Mouse (Mus musculus) left cerebral cortex, adult 8-10 months (tissue): ENCODE results near the gene Nags. TPM values are rescaled to one million over a fixed set of nuclear protein-coding genes. Genes with fewer than 3 reads are reported as not detected.
A peak's percentile ranks its signal among the peaks of the same experiment; 100 is the strongest.
"Not testable (repeated sequence)": the region's sequence is repeated elsewhere in the genome, so short reads cannot be mapped to it uniquely, and the experiment has no call there.

ENCODE experiments used
- DNase-seq, 2 experiments: peaks; one replicate each; pipeline ENCODE4 v3.0.0; 2022; ENCODE audit warnings: low spot score in 2 of 2
- total RNA-seq, 4 experiments: library from RNA; stranded (reverse); gene quantifications; 2 replicates each; pipeline ENCODE4 v1.2.4; 2022

Gene Nags
- total RNA-seq, 4 experiments from 2014 or later = 0.18 TPM; not detected in 3

GRCm38 (mm10) chr11:102156786-102157089 is 11.4 kb downstream of the Nags start:
- DNase-seq = no peak

DNA sequence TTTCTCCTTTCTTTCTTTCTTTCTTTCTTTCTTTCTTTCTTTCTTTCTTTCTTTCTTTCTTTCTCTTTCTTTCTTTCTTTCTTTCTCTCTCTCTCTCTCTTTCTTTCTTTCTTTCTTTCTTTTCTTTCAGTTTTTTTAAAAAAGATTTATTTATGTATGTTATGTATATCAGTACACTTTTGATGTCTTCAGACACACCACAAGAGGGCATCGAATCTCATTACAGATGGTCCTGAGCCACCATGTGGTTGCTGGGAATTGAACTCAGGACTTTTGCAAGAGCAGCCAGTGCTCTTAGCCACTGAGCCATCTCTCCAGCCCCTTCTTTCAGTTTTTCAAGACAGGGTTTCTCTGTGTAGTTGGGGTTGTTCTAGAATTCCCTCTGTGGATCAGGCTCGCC is 12.7 kb downstream of the Nags start:
- DNase-seq = not testable (repeated sequence)

GRCm38 (mm10) chr11:102159781-102160180 is 14.5 kb downstream of the Nags start:
- DNase-seq = no peak

GRCm38 (mm10) chr11:102165971-102166722 is 20.8 kb downstream of the Nags start:
- peak in 1 of 2 experiments; percentile 43 for DNase-seq

GRCm38 (mm10) chr11:102167539-102167938 is 22.2 kb downstream of the Nags start:
- DNase-seq = no peak

- no peak for DNase-seq
Measured at GRCm38 (mm10) chr11:102168689-102169088, 23.4 kb downstream of the Nags start.

- no peak for DNase-seq
Measured at GRCm38 (mm10) chr11:102179836-102180235, 34.5 kb downstream of the Nags start.

DNA sequence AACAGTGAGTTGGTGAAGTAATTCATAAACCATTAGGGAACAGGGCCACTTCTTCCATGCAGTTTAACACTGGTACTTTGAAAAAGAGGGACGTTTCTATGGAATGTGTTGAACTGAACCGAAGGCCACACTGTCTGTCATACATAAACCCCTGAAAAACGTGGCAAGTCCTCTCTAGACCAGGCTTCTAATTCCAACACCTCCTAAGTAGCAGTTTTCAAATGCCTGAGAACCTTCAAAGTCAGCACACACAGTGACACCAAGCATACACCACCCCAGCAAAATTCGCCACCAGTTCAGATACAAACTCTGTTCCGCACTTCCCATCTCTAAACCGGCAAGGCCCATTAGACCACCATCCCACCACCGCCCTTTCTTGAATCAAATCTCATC is 38.9 kb downstream of the Nags start:
- no peak for DNase-seq

DNA sequence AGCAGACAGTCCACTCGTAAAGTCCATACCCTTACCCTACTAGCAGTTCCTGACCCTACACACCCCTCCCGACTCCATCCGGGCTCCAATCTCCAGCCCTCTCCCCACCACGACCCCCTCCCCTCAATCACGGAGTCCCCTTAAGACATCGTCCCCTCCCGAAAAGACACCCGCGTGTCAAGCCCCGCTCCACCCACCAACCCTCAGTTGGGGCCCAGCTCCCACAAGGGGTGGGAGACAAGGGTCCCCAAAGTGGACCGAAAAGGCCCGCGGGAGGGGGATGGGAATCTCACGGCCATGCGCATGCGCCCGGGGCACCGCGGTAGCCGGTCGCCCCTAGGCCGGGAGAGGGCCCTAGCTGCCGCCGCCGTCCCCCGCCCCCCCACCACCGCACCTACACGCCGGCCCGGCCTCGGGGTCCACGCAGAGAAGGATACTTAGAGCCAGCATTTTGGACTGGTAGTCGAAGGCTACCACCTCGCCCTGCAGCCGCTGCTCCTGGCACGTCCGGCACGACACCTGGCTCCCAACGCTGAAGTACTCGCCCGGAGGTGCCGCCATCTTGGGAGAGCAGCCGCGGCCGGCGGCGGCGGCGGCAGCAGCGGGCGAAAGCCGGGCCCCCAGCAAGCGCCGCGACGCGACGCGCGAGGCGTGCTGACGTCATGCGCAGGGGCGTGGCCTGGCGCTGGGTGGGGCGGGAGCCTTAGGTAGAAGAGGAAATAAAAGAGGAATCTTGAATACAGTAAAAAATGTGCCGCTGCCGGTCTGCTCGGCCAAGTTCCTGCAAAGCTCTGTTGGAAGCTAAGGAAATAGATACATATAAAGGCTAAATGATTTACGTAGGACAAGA is 39.6 kb downstream of the Nags start, which contains the start of gene Lsm12:
TSS of gene Lsm12 (minus strand) at position 651 of the 850 bp plus-strand sequence.
- peak; percentile 86 to 92 for DNase-seq

DNA sequence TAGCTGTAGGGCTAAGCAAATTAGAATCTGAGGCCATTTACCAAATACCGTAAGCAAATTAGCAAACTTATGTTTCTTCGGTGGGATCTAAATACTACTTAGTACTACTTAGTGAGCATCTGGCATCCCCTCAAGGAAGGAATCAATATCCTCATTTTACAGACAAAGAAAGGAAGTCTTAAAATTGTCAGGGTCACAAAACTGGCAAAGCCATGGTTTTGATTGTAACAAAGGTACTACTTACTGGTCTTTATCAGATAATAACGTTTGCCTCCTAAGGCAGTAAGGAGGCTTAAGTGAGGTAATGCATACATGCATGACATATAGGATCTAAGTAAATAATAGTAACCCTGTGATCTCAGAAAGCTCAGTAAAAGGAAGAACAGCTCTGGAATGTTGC is 40.4 kb downstream of the Nags start:
- DNase-seq = no peak

DNA sequence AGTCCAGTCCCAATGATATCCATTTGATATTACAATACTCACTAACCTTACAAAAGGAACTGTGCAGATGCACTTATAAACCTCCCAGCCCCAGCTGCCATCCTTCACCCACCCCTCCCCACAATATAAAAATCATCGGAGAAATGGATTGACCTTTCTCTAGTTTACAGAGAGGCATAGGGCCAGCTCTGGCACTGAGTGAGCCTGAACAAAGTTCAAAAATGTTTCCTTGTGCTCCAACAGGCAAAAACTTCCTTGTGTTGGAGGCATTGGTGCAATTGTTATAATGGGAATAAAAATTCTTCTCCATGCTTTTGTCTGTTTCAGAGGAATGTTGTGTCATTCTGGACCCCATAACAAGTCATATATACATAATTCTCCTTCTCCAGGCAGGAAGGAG is 40.9 kb downstream of the Nags start:
- no peak for DNase-seq

DNA sequence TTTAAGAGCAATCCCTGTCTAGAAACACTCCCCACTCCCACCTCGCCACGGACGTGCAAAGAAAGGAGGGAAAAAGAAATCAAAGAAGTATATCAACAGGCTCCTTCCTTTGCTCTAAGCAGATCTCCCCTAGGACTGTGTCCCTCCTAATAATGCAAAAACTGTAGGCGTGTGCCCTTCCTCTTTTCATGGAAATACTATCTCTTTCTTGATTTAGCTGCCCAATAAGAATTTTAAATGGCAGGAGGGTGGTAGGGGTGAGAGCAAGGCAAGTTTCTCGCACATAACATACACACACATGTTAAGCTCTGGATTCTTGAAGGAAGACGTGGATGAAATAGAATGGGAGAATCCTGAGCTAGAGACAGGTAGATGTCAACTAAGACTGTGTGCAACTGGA is 43.7 kb downstream of the Nags start:
- no peak for DNase-seq

DNA sequence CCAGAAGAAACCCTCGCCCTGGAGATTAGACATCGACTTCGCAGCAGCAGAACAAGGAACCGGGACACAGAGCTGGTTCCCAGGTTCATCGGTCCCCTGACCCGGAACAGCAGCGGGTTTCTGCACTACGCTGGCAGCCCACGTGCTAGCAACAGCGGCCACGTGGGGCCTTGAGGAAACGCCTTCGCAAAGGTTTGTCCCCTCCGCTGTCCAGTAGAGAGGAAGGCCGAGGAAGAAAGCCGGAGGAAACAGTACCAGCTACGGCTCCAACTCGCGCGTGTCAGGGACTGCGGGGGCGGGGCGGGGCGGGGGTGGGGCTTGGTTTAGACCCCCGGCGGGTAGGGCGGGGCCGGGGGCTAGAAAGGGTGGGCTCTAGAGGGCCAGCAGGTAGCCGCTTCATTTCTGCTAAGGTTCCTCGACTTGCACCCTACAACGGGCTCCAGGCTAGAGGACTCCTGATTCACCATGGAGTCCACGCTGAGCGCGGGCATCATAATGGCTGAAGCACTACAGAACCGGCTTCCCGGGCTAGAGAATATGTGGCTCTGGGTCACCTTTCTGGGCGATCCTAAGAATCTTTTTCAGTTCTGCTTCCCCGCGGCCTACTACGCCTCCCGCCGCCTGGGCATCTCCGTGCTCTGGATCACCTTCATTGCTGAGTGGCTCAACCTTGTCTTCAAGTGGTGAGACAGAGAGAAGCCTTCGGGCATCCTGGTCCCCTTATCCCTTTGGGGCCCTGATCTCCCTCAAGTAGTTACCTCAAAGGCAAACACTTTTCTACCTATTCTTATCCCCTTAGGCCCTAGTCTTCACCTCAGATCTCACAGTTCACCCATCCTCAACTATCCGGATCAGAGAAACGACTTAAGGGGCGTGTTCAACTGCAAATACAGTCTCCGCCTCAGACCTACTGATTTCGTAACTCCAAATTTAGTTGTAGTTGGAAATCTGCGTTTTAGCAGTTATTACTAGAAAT is 44.4 kb downstream of the Nags start, which contains the start of gene G6pc3:
TSS of gene G6pc3 (plus strand) at position 160 of the 976 bp plus-strand sequence.
- DNase-seq = peak; percentile 80 to 92

- DNase-seq = no peak
Measured at GRCm38 (mm10) chr11:102190848-102191247, 45.5 kb downstream of the Nags start.

GRCm38 (mm10) chr11:102193657-102194440 is 48.5 kb downstream of the Nags start:
- DNase-seq = no peak

DNA sequence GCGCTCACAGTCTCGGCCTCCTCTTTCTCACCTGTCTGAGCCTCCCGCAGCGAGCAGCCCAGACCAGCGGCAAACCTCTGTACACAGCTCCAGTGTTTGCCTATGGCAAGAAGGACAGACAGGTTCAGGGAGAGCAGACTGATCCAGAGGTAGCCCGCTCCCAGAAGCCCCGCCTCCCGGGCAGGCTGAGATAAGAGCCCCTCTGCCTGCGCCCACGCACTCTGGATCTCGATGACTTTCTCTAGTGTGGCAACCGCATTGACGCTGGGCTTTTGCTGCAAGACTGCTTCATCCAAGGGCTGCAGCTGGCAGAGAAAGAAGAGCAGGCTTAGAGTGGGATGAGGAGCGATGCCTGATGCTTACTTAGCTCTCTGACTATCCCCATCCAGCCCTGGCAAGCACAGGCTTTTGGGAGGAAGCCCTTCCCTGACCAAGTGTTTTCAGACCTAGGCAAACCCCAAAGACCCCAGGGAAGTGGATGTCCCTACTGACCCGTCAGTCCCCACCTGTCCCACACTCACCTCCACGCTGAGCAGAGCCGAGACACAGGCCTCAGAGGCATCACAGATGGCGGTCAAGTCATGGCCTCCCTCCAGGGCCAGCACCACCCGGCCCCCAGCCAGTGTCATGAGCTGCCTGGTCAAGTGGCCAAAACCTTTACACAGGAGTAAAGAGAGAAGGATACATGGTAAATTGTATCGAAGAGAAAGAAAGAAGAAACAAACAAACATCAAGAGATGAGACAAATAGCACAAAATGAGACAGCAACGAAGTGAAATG is 50.9 kb downstream of the Nags start:
- no peak for DNase-seq

- no peak for DNase-seq
Measured at GRCm38 (mm10) chr11:102198245-102198644, 52.9 kb downstream of the Nags start.
